Comparison of ENCODE assay signal across 7 mouse cellular contexts in genomic region chr9:108263690-108264190, GRCm38 (mm10). TPM values are rescaled to one million over a fixed set of nuclear protein-coding genes. Genes with fewer than 3 reads are reported as not detected.
DNase-seq lines count a peak whose midpoint lies in the region; ATAC-seq lines count a peak whose summit lies in the region.

Dag1 (minus strand) TSS chr9:108263958.

- under 1% methylated on average over 71 of the region's 71 CpGs for WGBS in embryonic facial prominence, embryonic 10.5 days
- WGBS in limb, embryonic 10.5 days: under 1% methylated on average over 61 of the region's 71 CpGs
- under 1% methylated on average over 62 of the region's 71 CpGs for WGBS in midbrain, embryonic 13.5 days

- H3K9ac ChIP-seq in midbrain, embryonic 13.5 days (replicated peaks): peak within 1 kb of the TSS; percentile 86

- no peaks in the 10 kb centered on the region for H3K27me3 ChIP-seq in embryonic facial prominence, embryonic 10.5 days (replicated peaks; ENCODE audit: low read depth, poor library complexity, severe bottlenecking)
- H3K27me3 ChIP-seq in limb, embryonic 10.5 days (ENCODE audit: low read depth, poor library complexity, severe bottlenecking): no peaks in the 10 kb centered on the region
- no peaks in the 10 kb centered on the region for H3K27me3 ChIP-seq in midbrain, embryonic 13.5 days

- H3K4me2 ChIP-seq in midbrain, embryonic 13.5 days (replicated peaks): peak within 1 kb of the TSS; percentile 83

- peak; percentile 100 for DNase-seq in adrenal gland, postnatal 10 days
- DNase-seq in embryonic facial prominence, embryonic 10.5 days (ENCODE audit: low spot score): peak; percentile 100
- DNase-seq in kidney, adult 11 months: peak; percentile 98
- peak; percentile 99 for DNase-seq in limb, embryonic 10.5 days (ENCODE audit: low spot score)
- DNase-seq in spleen, adult 12 weeks (ENCODE audit: low spot score): peak; percentile 95

- no peaks in the 10 kb centered on the region for H3K9me3 ChIP-seq in embryonic facial prominence, embryonic 10.5 days
- H3K9me3 ChIP-seq in limb, embryonic 10.5 days (replicated peaks): no peaks in the 10 kb centered on the region
- H3K9me3 ChIP-seq in midbrain, embryonic 13.5 days: no peaks in the 10 kb centered on the region

- H3K4me1 ChIP-seq in embryonic facial prominence, embryonic 10.5 days: peaks cover 47% of the 10 kb centered on the region
- H3K4me1 ChIP-seq in limb, embryonic 10.5 days: peaks cover 42% of the 10 kb centered on the region
- peaks cover 28% of the 10 kb centered on the region for H3K4me1 ChIP-seq in midbrain, embryonic 13.5 days (replicated peaks)

- peak within 1 kb of the TSS; percentile 95 for H3K27ac ChIP-seq in embryonic facial prominence, embryonic 10.5 days (replicated peaks)
- H3K27ac ChIP-seq in limb, embryonic 10.5 days: peak within 1 kb of the TSS; percentile 94
- H3K27ac ChIP-seq in midbrain, embryonic 13.5 days: peak within 1 kb of the TSS; percentile 94

- peak; percentile 94 for ATAC-seq in granulocyte monocyte progenitor cell, adult 5-6 weeks (replicated peaks; ENCODE audit: poor library complexity, severe bottlenecking)
- peak; percentile 99 for ATAC-seq in midbrain, embryonic 13.5 days

- 0 out of 2 replicates have a peak, but pooled peaks cover 4% of the 10 kb centered on the region for H3K36me3 ChIP-seq in embryonic facial prominence, embryonic 10.5 days (replicated peaks)
- 0 out of 2 replicates have a peak, but pooled peaks cover 4% of the 10 kb centered on the region for H3K36me3 ChIP-seq in limb, embryonic 10.5 days
- no peaks in the 10 kb centered on the region for H3K36me3 ChIP-seq in midbrain, embryonic 13.5 days

- H3K4me3 ChIP-seq in embryonic facial prominence, embryonic 10.5 days: peak within 1 kb of the TSS; percentile 96
- H3K4me3 ChIP-seq in limb, embryonic 10.5 days: peak within 1 kb of the TSS; percentile 97
- peak within 1 kb of the TSS; percentile 98 for H3K4me3 ChIP-seq in midbrain, embryonic 13.5 days (replicated peaks)

RNA-seq across cellular contexts. Expression of gene Dag1, which starts in this region (rescaled TPM):
- total RNA-seq in adrenal gland, postnatal 10 days (2021): 100 to 1,000 TPM; 168 to 192 TPM
- polyA plus RNA-seq in embryonic facial prominence, embryonic 10.5 days (2016; fragmentation: Nextera tagmentation; extraction: Ambion mirVana): 70.1 and 73.9 TPM in 2 replicates
- 12.5 and 20.8 TPM in 2 replicates for total RNA-seq in granulocyte monocyte progenitor cell, adult 5-6 weeks (2014; fragmentation: Nextera tagmentation)
- total RNA-seq in granulocyte monocyte progenitor cell, adult 5-6 weeks (2017): 3.3 and 4.6 TPM in 2 replicates
- polyA plus RNA-seq in limb, embryonic 10.5 days (2016; fragmentation: Nextera tagmentation; extraction: Ambion mirVana): 59.6 and 59.9 TPM in 2 replicates
- 50.5 and 57.8 TPM in 2 replicates for polyA plus RNA-seq in midbrain, embryonic 13.5 days (2015; fragmentation: Nextera tagmentation; extraction: Ambion mirVana)

Comparison
In these comparisons a context has a peak if more than half of its experiments do, and no peak if none do; other contexts are left out.
1. Peak in every context shown above with its lines: DNase-seq, ATAC-seq, H3K4me3 ChIP-seq and H3K27ac ChIP-seq.
2. RNA of gene Dag1 (total RNA-seq): 168 to 192 TPM in adrenal gland, postnatal 10 days; 3.3 to 20.8 TPM in granulocyte monocyte progenitor cell, adult 5-6 weeks; every median in the first group is over 4 times any median in the second.